Mouse (Mus musculus) liver, embryonic 16.5 days (tissue): ENCODE measurements around the gene Nup153. TPM values are rescaled to one million over a fixed set of nuclear protein-coding genes. Genes with fewer than 3 reads are reported as not detected.

Experiments used
- ATAC-seq: fragments of 200-750 bp; cut with Nextera tagmentation; 2 replicates; pipeline ENCODE4 v1.8.0; 2017; ENCODE audit warnings: low read depth, mild to moderate bottlenecking, moderate number of reproducible peaks, moderate library complexity
- H3K27ac ChIP-seq: fragments of 300-500 bp; sonication (generic); 2 replicates; pipeline ENCODE4 v1.5.1; 2014; ENCODE audit warnings: mild to moderate bottlenecking, low read length
- H3K27me3 ChIP-seq: fragments of 300-500 bp; sonication (generic); 2 replicates; pipeline ENCODE4 v1.6.1; 2014; ENCODE audit warnings: low read depth, low read length, mixed read lengths; ENCODE audit not compliant: control insufficient read depth, insufficient read depth
- H3K36me3 ChIP-seq: fragments of 300-500 bp; sonication (generic); 2 replicates; pipeline ENCODE4 v1.6.1; 2014; ENCODE audit warnings: mild to moderate bottlenecking; ENCODE audit not compliant: control insufficient read depth, insufficient read depth
- H3K4me1 ChIP-seq: fragments of 300-500 bp; sonication (generic); 2 replicates; pipeline ENCODE4 v1.6.1; 2014; ENCODE audit warnings: low read depth, low read length, mixed read lengths; ENCODE audit not compliant: control insufficient read depth
- H3K4me2 ChIP-seq: fragments of 300-500 bp; sonication (generic); 2 replicates; pipeline ENCODE4 v1.6.1; 2014; ENCODE audit warnings: low read depth, low read length, mixed read lengths
- H3K4me3 ChIP-seq: fragments of 300-500 bp; sonication (generic); 2 replicates; pipeline ENCODE4 v1.5.1; 2014; ENCODE audit warnings: low read depth, mild to moderate bottlenecking, low read length
- H3K9ac ChIP-seq: fragments of 300-500 bp; sonication (generic); 2 replicates; pipeline ENCODE4 v1.6.1; 2014; ENCODE audit warnings: low read depth, low read length
- H3K9me3 ChIP-seq: fragments of 300-500 bp; sonication (generic); replicated peaks from 2 replicates; pipeline ENCODE4 v1.6.1; 2016; ENCODE audit warnings: low read length; ENCODE audit not compliant: control insufficient read depth
- WGBS: fragments of 180-500 bp; shearing (Covaris S2); extraction: QIAGEN DNeasy Blood & Tissue Kit; methylation state at CpG from one replicate; pipeline ENCODE4 v1.1.7; 2014; ENCODE audit not compliant: insufficient replicate concordance; 5-methylcytosine and 5-hydroxymethylcytosine counted together
- polyA plus RNA-seq: library from polyadenylated mRNA; unstranded; fragments of >200 nt; fragmentation: Nextera tagmentation; extraction: Ambion mirVana; gene quantifications from 2 replicates; pipeline ENCODE4 v1.2.1, GENCODE M21; 2015

Gene Nup153
- polyA plus RNA-seq, 1 experiment from 2014 or later = 13.6 TPM

DNA sequence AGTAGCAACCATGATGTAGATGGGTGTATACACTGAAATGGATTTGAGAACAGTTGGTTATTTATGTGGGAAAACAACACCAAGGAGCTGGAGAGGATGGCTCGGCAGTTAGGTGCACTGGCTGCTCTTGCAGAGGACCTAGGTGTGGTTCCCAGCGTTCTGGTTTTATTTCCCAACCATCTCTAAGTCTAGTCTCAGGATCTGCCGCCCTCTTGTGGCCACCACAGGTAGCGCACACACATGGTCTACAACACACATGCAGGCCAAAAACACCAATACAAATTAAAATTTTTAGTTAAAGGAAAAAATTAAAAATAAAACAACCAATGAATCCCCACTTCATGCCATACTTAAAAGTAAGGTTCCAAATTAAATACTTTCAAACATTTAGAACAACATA, 85.4 kb downstream of the Nup153 start:
- no peak overlapping the region for H3K27ac ChIP-seq
- H3K36me3 ChIP-seq = no peaks in the 10 kb centered on the region
- no peak overlapping the region for H3K4me2 ChIP-seq
- H3K27me3 ChIP-seq = no peaks in the 10 kb centered on the region
- no peak overlapping the region for H3K4me3 ChIP-seq
- no peak overlapping the region for H3K9ac ChIP-seq
- no peaks in the 10 kb centered on the region for H3K4me1 ChIP-seq
- no peak for ATAC-seq
- WGBS = 64% methylated on average over 4 of the region's 4 CpGs
- peaks cover 3% of the 10 kb centered on the region for H3K9me3 ChIP-seq

DNA sequence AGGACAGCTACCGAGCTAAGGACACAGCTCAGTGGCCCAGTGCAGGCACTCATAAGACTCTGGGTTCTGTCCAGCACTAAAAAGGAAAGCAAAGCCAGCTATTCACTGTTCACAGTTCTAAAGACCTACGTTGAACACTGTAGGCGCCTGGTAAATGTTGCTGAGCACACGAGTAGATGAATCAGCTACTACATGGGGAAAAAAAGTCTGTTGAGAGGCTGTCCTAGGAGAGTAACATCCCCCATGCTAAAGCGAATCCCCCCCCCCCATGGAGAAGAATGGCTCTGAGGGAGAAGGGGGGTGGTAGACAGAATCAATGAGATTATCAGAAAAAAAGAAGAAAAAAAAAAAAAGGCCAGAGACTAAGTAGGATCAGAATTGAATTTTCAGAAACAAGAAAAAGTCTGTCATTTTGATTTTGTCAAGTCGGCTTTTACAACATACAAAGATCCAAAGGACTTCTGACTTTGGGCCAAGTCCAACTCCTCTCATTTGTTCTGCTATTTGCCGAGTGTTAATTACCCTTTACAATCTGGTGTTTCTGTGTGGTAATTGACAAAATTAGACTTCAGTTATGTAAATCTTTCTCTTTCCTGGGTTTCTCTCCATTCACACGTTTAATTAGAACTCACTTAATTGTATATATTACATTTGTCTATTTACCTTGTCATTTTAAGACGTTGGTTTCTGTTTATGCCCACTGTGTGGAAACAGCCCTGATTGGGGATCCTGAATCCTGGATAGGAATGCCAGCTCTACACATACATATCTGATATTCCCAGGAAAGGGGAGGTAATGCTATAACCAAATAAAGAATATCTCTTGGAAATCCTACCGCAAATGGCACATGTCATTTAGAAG, 86.9 kb downstream of the Nup153 start:
- Histone ChIP-seq H3K9me3 (peaks cover 3% of the 10 kb centered on the region), H3K4me3 (no peak overlapping the region), H3K27me3 (no peaks in the 10 kb centered on the region), H3K4me1 (no peaks in the 10 kb centered on the region), H3K36me3 (no peaks in the 10 kb centered on the region), H3K27ac (no peak overlapping the region), H3K4me2 (no peak overlapping the region), H3K9ac (no peak overlapping the region)
- 72% methylated on average over 10 of the region's 10 CpGs for WGBS
- ATAC-seq = no peak

DNA sequence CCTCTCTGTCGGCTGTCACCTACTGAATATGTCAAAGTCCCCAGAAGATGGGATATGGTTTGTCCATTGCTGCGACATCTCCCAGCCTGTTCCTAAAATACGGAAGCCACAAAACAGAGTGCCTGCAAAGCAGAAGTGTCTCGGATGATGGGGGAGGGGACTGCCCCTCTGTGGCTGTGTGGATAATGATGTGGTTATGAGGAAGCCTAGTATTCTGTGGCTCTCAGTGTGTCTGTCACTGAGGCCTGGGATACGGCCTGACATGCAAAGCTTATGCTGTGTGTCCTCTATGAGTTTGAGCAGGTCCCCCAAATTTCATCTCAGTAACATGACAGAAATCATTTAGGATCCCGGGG, 93.6 kb downstream of the Nup153 start:
- H3K4me3 ChIP-seq = no peak overlapping the region
- 22% methylated on average over 6 of the region's 6 CpGs for WGBS

DNA sequence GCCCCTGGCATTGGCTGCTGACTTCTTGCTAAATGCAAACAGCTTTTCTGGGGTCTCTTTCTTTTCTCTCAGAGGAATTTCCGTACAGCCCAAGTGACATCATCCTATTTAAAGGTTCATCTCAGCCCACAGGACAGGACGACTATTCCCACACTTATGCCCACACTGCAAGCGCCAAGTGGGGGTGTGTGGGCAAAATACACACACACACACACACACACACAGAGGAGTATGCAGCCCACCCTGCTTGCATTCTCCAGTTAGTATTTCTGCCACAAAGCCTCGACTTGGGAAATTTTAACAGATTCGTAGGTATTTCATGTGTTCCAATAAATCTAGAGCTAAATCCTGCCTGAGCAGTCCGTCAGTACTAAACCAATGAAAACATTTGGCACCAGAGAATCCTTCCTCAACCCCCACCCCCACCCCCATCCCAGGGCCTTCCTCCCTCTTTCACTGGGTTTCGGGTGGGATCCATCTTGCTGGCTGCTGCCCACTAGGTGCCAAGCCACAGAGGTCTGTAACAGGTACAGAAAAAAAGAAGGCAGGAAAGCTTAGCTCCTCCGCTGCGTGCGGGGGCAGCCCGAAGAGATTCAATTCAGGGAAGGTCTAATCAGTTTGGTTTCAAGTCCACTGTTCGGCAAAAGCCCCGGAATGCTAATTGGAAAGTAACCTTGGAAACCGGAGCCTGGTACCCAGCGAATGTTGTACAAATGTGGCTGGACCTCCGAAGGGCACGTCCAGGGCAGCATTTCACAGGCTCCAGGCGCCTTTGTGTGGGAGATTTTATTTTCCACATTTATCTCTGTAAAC, 94.2 kb downstream of the Nup153 start:
- Histone ChIP-seq H3K27ac (no peak overlapping the region), H3K9me3 (no peaks in the 10 kb centered on the region), H3K36me3 (no peaks in the 10 kb centered on the region), H3K4me1 (no peaks in the 10 kb centered on the region), H3K27me3 (no peaks in the 10 kb centered on the region), H3K4me2 (no peak overlapping the region), H3K4me3 (no peak overlapping the region), H3K9ac (no peak overlapping the region)
- WGBS = 60% methylated on average over 18 of the region's 18 CpGs
- ATAC-seq = no peak

More for the DNA sequence above, 93.6 kb downstream of the Nup153 start:
- no peak overlapping the region for H3K4me2 ChIP-seq
- no peaks in the 10 kb centered on the region for H3K27me3 ChIP-seq
- H3K9me3 ChIP-seq = no peaks in the 10 kb centered on the region
- H3K4me1 ChIP-seq = no peaks in the 10 kb centered on the region
- H3K36me3 ChIP-seq = no peaks in the 10 kb centered on the region
- no peak overlapping the region for H3K27ac ChIP-seq
- no peak overlapping the region for H3K9ac ChIP-seq
- no peak for ATAC-seq

DNA sequence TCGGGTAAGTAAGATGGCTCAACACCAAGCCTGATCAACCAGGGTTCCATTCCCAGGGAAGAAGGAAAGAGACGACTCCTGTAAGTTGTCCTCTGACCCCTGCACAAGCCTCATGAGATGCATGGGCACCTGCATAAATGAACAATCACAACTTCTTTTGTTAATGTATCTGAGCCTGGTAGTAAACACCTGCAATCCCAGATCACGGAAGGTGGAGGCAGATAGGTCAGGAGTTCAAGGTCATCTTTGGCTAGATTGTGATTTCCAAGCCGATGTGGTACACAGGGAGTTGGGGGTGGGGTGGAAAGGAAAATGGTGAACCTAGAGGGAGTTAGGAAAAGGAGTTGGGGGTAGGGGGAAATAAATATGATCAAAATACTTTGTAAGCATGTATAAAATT, 94.9 kb downstream of the Nup153 start:
- H3K27me3 ChIP-seq = no peaks in the 10 kb centered on the region
- H3K27ac ChIP-seq = no peak overlapping the region
- no peaks in the 10 kb centered on the region for H3K4me1 ChIP-seq
- no peak overlapping the region for H3K4me2 ChIP-seq
- H3K9ac ChIP-seq = no peak overlapping the region
- H3K36me3 ChIP-seq = no peaks in the 10 kb centered on the region
- WGBS = 43% methylated on average over 4 of the region's 4 CpGs
- no peaks in the 10 kb centered on the region for H3K9me3 ChIP-seq
- ATAC-seq = no peak
- no peak overlapping the region for H3K4me3 ChIP-seq

Other genes with a start within 250 kb of the Nup153 start
- gene Cap2, start 226.1 kb downstream of the Nup153 start, polyA plus RNA-seq = 1.2 and 1.4 TPM in 2 replicates
- 2.0 and 2.3 TPM in 2 replicates for gene Fam8a1, start 58.4 kb downstream of the Nup153 start, polyA plus RNA-seq
- 1.5 and 1.7 TPM in 2 replicates for gene Kif13a, start 201.9 kb upstream of the Nup153 start, polyA plus RNA-seq